ENCODE assay signal across 21 mouse cellular contexts in the genomic region with DNA sequence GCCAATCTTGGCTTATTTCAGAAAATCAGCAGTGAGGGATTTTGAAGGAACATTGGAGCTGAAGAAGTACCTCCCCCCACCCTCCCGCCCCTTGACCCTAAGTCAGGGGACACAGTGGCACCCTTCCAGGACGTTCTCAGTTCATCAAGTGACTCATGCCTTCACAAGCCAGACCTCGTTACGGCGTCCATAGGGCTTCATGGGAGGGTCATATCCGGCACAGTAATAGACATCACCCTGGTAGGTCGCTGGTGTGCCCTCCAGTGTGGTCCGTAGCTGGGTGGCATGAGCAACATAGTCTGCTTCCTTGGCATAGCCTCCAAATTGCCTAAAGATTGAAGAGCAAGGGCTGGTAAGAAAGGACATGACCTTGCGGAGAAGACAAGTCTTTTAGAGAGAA. TPM values are rescaled to one million over a fixed set of nuclear protein-coding genes. Genes with fewer than 3 reads are reported as not detected.
A peak's percentile ranks its signal among the peaks of the same experiment; 100 is the strongest.
DNase-seq lines count a peak whose midpoint lies in the region; ATAC-seq and TF ChIP-seq lines count a peak whose summit lies in the region.
"Had no signal": no experiment of that assay in that cellular context is flagged by ENCODE, and none has a peak within 500 bp of the region (broad histone marks: within the 10 kb centered on the region; RNA-seq: fewer than 3 reads in every experiment).

No protein-coding gene starts in this region.

- no peak overlapping the region for H3K4me3 ChIP-seq in heart, embryonic 11.5 days (ENCODE audit: low read depth, low read length)
- no peak overlapping the region for H3K4me3 ChIP-seq in lung, embryonic 15.5 days
- H3K4me3 ChIP-seq in lung, adult 2 months (replicated peaks; ENCODE audit: extremely low read depth, low read depth, low read length), result no peak overlapping the region
- H3K4me3 ChIP-seq: erythroblast, embryonic 14.5 days; heart, embryonic 13.5 days; limb, embryonic 13.5 days; midbrain, embryonic 12.5 days; stomach, embryonic 15.5 days had no signal

- TF ChIP-seq CTCF in lung, adult 2 months (IDR thresholded peaks at IDR 0.05; ENCODE audit: insufficient read depth, low read length), result no peak

- no peaks in the 10 kb centered on the region for H3K9me3 ChIP-seq in heart, embryonic 11.5 days (replicated peaks; ENCODE audit: control insufficient read depth, low read length)
- H3K9me3 ChIP-seq in lung, embryonic 15.5 days, result no peaks in the 10 kb centered on the region
- H3K9me3 ChIP-seq: heart, embryonic 13.5 days; limb, embryonic 13.5 days; midbrain, embryonic 12.5 days; stomach, embryonic 15.5 days had no signal

- no peaks in the 10 kb centered on the region for H3K27me3 ChIP-seq in heart, embryonic 11.5 days (ENCODE audit: control insufficient read depth, insufficient read depth, low read length)
- no peaks in the 10 kb centered on the region for H3K27me3 ChIP-seq in lung, embryonic 15.5 days
- H3K27me3 ChIP-seq: heart, embryonic 13.5 days; limb, embryonic 13.5 days; stomach, embryonic 15.5 days had no signal

- WGBS in heart, embryonic 11.5 days (ENCODE audit: insufficient replicate concordance), result 78% methylated on average over 9 of the region's 9 CpGs
- 48% methylated on average over 9 of the region's 9 CpGs for WGBS in lung, embryonic 15.5 days
- 60% methylated on average over 9 of the region's 9 CpGs for WGBS in lung, adult 2 months

- TF ChIP-seq POLR2A in lung, adult 2 months (IDR thresholded peaks at IDR 0.05; ENCODE audit: borderline replicate concordance, extremely low read depth, low read depth, low read length), result no peak

- no peak overlapping the region for H3K27ac ChIP-seq in heart, embryonic 11.5 days (ENCODE audit: low read depth, low read length)
- H3K27ac ChIP-seq in lung, embryonic 15.5 days, result 0 out of 2 replicates have a peak overlapping the region, but pooled peaks have one; percentile 29
- H3K27ac ChIP-seq: hindbrain, embryonic 14.5 days; midbrain, embryonic 12.5 days; stomach, embryonic 15.5 days had no signal

- H3K36me3 ChIP-seq in heart, embryonic 11.5 days (ENCODE audit: control insufficient read depth, insufficient read depth, low read length), result no peaks in the 10 kb centered on the region
- H3K36me3 ChIP-seq in lung, embryonic 15.5 days, result no peaks in the 10 kb centered on the region
- H3K36me3 ChIP-seq: heart, embryonic 13.5 days; limb, embryonic 13.5 days; midbrain, embryonic 12.5 days; stomach, embryonic 15.5 days had no signal

- DNase-seq in heart, adult 18-20 months, result peak; percentile 44 to 49
- DNase-seq in lung, adult 2 months, result no peak
- peak; percentile 66 for DNase-seq in heart, postnatal 4 days
- DNase-seq in skeletal muscle tissue, adult 2 months (ENCODE audit: low read depth, low spot score), result peak; percentile 74
- DNase-seq in ovary, adult 18-20 months (ENCODE audit: low spot score), result no peak
- DNase-seq in layer of hippocampus, adult 11-12 months (ENCODE audit: low spot score), result no peak
- DNase-seq: cerebellum, adult 8-10 months; thymus, postnatal 14 days had no signal

- H3K9ac ChIP-seq in heart, embryonic 11.5 days (ENCODE audit: low read depth, low read length), result no peak overlapping the region
- no peak overlapping the region for H3K9ac ChIP-seq in lung, embryonic 15.5 days
- H3K9ac ChIP-seq: heart, embryonic 13.5 days; hindbrain, embryonic 14.5 days; limb, embryonic 13.5 days; midbrain, embryonic 12.5 days; stomach, embryonic 15.5 days had no signal

- ATAC-seq in heart, embryonic 11.5 days (replicated peaks; ENCODE audit: insufficient number of reproducible peaks, low FRiP score, low TSS enrichment), result no peak
- ATAC-seq in lung, embryonic 15.5 days (ENCODE audit: borderline replicate concordance, extremely low read depth, low FRiP score, low TSS enrichment), result no peak
- ATAC-seq: intestine, postnatal 0 days had no signal

- H3K4me2 ChIP-seq in heart, embryonic 11.5 days, result no peak overlapping the region
- no peak overlapping the region for H3K4me2 ChIP-seq in lung, embryonic 15.5 days
- H3K4me2 ChIP-seq: heart, embryonic 13.5 days; hindbrain, embryonic 14.5 days; midbrain, embryonic 12.5 days; stomach, embryonic 15.5 days had no signal

- peaks cover 14% of the 10 kb centered on the region for H3K4me1 ChIP-seq in heart, embryonic 11.5 days (ENCODE audit: control insufficient read depth, insufficient read depth, low read length)
- H3K4me1 ChIP-seq in lung, embryonic 15.5 days, result peaks cover 34% of the 10 kb centered on the region
- no peaks in the 10 kb centered on the region for H3K4me1 ChIP-seq in lung, adult 2 months (ENCODE audit: control insufficient read depth, insufficient read depth, low read length)
- H3K4me1 ChIP-seq: stomach, embryonic 15.5 days had no signal

RNA-seq across cellular contexts. Expression of gene Gprc5d, which starts 19.7 kb away (rescaled TPM):
- total RNA-seq in heart, adult 18-20 months (2021), result not detected
- not detected in 2 replicates for polyA plus RNA-seq in heart, embryonic 11.5 days (2014; fragmentation: Nextera tagmentation; extraction: Ambion mirVana)
- polyA plus RNA-seq in lung, embryonic 15.5 days (2015; fragmentation: Nextera tagmentation; extraction: Ambion mirVana), result not detected in 2 replicates
- polyA plus RNA-seq in lung, adult 2 months (2012; rRNA removed), result 0.17 TPM in 1 of 2 replicates, not detected in the other
- under 1 TPM in 1 of 2 experiments, not detected in 1; 0.26 TPM for total RNA-seq in heart, postnatal 4 days (2021)
- total RNA-seq: G1E; layer of hippocampus, postnatal 14 days had no signal
- polyA plus RNA-seq: brain, embryonic 14.5 days; C2C12; G1E; heart, embryonic 13.5 days; hindbrain, embryonic 14.5 days; intestine, postnatal 0 days; limb, embryonic 13.5 days; stomach, embryonic 15.5 days had no signal

Comparison
In these comparisons a context has a peak if more than half of its experiments do, and no peak if none do; other contexts are left out.
1. DNase-seq: peak in heart, adult 18-20 months (2 of 2), heart, postnatal 4 days (single experiment) and skeletal muscle tissue, adult 2 months (single experiment); none in lung, adult 2 months (single experiment), ovary, adult 18-20 months (single experiment) and layer of hippocampus, adult 11-12 months (single experiment).